Mouse (Mus musculus) cerebellum, adult (tissue): ENCODE measurements around the gene Bmp6.

Experiments
- ATAC-seq: cut with Nextera tagmentation; 2 replicates; pipeline ENCODE4 v1.9.2; 2017; ENCODE audit warnings: mild to moderate bottlenecking, moderate library complexity, mixed read lengths; ENCODE audit not compliant: insufficient number of reproducible peaks, low FRiP score, low TSS enrichment

The Bmp6 gene

DNA sequence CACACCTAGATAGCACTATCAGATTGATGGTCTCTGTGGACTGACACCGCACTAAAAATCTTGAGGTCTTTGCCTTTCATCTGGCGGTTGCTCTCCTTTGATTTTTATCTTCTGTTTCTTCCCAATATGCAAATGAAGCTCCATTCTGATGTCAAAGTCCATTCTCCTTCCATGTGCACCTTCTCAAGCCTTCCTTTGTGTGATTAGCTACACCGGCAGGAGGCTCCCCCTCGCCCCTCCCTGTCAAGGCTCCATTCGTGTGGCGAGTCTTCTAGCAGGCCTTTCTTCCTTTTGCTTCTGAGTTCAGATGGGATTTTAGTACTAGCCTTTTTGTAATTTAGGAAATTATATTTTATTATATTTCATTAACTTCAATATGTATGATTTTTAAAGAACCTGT, 80.4 kb downstream of the Bmp6 start:
- ATAC-seq, result no peak

DNA sequence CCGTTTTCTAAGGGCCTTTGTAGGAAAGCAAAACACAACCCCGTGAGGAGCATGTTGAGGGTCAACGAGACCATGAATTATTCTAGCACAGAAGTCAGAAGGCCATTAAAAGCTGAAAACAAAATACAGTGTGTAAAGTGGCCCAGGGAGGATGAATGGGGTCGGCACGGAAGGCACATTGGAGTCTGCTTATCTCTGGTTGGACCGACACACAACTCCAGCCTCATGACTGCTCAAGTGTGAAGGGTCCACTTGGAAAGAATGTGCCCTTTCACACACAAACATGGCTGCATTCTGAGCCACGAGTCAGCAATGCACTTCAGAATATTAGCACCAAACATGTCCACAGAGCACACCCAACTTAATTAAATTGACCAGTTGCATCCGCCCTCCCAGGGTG, 84.8 kb downstream of the Bmp6 start:
- ATAC-seq, result no peak

GRCm38 (mm10) chr13:38430075-38430474, 85.2 kb downstream of the Bmp6 start:
- no peak for ATAC-seq

- no peak for ATAC-seq
Measured at GRCm38 (mm10) chr13:38434831-38435230, 89.9 kb downstream of the Bmp6 start.

DNA sequence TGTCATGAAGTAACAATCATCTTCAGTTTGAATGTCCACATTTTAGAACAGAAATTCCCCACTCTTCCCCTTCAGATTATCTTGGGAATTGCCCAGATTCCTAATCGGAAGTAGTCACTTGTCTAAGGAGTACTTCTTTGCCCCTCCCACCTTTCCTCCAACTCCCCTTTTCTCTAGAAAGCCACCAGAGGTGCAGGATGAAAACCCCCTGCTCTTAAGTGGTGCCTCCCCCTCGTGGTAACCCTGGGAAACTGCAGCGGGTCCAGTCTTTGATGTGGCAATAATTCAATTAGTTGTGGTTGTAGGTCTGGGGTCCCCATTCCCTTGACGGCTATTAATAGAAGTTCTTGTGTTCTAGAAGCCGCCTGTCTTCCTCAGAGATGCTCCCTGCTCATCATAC, 93.0 kb downstream of the Bmp6 start:
- no peak for ATAC-seq

GRCm38 (mm10) chr13:38440240-38440639, 95.3 kb downstream of the Bmp6 start:
- ATAC-seq, result no peak

DNA sequence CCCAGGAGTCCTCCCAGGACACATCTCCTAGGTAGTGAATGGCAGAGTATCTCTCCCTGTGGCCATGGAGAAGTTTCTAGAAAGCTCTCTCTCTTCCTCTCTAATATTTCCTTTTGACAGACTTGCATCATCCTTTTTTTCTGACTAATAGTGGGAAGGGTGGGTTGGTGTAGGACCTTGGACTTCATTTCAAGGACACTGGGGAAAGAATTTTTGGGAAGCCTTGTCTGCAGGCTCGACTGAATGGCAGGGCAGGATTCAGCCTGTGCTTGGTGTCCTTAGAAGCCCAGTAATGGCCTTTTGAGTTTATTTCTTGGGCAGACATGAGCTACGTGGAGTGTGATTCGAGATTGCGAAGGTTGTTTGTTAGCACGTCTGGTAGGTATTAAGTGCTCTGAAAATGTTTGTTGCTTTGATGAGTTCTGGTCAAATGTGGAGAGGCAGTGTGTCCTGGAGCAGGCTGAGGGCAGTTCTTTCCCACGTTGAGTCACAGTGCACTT, 103.7 kb downstream of the Bmp6 start:
- ATAC-seq, result no peak

DNA sequence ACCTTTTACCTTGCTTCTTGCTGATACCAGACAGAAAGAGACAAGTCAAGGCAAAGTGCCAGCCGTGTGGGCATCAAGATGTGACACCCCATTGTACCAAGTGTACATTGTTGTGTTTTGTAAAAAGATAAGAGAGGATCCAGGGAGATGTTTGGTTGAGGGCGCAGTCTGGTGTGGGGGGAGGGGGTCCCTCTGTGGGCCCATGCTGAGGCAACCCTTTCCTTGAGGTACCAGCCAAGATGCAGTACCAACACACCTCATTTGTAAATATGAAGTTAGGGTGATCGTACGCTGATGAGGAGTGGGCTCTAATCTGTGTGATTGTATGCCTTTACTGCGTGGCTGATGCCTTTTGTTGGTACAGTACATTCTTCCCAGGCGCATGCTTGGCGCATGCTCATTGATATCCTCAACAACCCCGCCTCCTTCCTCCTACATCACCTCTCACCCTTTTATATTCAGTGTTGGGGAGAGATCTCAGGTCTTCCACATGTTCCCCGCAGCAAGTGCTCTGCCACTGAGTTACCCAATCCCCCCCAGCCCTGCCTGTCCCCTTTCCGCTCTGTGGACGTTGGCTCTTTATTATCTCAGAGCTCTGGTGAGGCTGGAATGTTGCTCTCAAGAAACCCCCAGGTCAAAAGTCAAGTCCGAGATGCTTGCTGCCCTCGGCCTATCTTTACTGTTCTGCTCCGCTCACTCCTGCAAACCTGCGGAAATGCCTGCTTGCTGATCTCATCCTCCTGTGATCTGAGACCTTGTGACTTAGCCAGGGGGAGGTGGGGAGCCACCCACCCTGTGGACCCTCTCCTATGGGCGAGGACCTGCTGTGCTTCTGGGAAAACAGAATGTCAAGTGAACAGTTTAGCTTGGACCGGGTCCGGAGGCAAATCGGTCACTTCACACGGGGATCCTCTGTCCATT, 105.4 kb downstream of the Bmp6 start:
- no peak for ATAC-seq

GRCm38 (mm10) chr13:38451446-38451845, 106.5 kb downstream of the Bmp6 start:
- no peak for ATAC-seq

DNA sequence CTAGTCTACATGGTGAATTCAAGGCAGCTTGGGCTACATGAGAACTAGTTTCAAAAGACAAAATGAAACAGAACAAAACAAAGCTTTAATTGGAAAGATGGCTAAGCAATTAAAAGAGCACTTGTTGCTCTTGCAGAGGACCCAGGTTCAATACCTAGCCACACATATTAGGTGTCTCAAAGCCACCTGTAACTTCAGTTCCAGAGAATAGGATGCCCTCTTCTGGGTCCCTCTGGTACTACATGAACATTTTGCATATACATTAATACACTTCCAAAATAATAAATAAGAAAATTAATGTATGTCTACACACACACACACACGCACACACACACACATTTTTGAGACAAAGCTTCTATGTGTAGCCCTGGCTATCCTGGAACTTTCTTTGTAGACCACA, 118.5 kb downstream of the Bmp6 start:
- no peak for ATAC-seq

GRCm38 (mm10) chr13:38470882-38471281, 126.0 kb downstream of the Bmp6 start:
- ATAC-seq, result no peak

DNA sequence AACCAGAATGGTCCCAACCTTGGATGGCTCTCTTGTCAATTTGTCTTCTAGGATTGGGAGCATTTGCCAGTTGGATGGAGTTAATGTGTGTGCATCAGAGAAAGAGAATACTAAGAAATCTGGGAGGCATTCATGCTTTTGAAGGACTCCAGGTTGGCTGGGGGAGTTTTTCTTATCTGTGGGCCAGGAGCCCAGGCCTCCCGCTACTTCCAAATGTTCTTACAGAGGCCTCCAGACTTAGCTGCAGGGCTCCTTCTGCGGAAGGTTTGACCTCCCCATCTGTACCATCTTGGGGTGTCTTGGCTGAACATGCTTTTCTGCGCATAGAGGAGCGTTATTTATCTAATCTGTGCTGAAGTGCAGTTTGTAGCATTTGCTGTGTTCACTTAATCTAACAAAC, 127.7 kb downstream of the Bmp6 start:
- ATAC-seq, result no peak

DNA sequence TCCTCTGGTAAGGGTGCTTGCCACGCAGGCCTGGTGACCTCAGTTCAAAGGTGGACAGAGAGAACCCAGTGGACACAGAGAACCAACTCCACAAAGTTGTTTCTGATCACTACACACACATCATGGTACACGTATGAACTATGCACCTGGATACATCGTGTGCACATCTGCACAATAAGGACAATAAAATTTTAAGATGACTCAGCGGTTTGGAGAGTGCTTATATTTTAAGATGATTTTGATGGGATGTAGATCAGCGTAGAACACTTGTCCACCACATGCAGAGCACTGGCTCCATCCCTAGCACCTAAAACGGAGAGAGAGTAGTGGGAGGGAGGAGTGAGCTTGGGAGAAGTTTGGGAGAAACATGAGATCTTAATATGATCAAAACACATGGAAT, 128.6 kb downstream of the Bmp6 start:
- ATAC-seq, result no peak

- ATAC-seq, result no peak
Measured at GRCm38 (mm10) chr13:38476936-38477335, 132.0 kb downstream of the Bmp6 start.

GRCm38 (mm10) chr13:38481021-38481420, 136.1 kb downstream of the Bmp6 start:
- no peak for ATAC-seq

DNA sequence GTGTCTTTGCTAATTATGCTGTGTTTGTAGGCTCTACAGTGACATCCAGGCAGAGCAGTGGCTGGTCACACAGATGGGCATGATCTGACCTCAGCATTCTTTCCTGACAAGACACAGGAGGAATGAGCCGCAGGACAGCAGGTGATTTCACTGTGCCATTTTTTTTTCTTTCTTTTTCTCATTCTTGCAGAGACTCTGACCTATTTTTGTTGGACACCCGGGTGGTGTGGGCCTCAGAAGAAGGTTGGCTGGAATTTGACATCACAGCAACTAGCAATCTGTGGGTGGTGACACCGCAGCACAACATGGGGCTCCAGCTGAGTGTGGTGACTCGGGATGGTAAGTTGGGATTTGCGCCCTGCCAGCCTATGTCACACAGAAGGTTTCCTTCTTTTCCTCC, 139.8 kb downstream of the Bmp6 start:
- peak; percentile 50; the same call in 1 of the 2 replicates for ATAC-seq

DNA sequence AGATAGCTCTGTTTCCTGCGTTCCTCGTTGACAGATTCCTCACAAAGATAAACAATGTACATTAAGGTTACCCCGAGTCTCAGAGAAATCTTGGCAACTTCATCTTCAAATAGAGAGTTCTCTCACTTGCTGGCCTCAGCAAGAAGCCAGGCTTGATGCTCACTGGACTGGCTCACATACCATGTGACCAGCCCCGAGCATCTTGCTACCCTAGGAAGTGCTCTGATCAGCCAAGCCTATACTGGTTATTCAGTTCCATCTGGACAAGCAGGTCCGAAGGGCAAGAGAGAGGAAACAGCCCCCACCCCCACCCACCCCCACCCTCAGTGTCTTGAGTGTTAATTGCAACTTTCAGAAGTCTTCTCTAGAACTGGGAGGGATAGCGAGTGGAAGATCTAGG, 141.9 kb downstream of the Bmp6 start:
- ATAC-seq, result no peak

- ATAC-seq, result no peak
Measured at GRCm38 (mm10) chr13:38496715-38497114, 151.8 kb downstream of the Bmp6 start.

GRCm38 (mm10) chr13:38501314-38501713, 156.4 kb downstream of the Bmp6 start:
- ATAC-seq, result no peak

GRCm38 (mm10) chr13:38503137-38503849, 158.4 kb downstream of the Bmp6 start:
- no peak for ATAC-seq

DNA sequence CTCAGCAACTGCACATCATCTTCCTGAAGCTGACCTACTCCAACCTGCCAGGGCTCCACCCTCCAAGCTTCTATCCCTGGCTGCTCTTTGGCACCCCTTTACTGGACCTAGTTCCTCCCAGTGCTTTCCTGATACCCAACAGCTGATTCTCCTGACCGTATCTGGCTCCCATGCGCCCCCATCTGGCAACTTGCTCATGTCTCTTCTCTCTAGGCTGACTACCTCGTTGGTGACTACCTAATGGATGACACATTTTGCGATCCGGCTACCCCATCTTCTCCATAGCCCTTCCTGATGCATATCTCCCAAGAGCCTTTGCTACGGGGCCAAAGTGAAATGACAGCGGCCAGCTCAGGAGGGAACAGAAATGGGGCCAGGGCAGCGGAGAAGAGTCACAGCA, 161.4 kb downstream of the Bmp6 start:
- 0 out of 2 replicates have a peak, but pooled peaks have one; percentile 9 for ATAC-seq
